Mouse (Mus musculus) bone marrow macrophage, adult 2 months (primary cell): ENCODE results near the gene Gsdma3.

Experiments used
- CTCF ChIP-seq: IDR thresholded peaks from 2 replicates; pipeline ENCODE4 v1.5.1; 2012; ENCODE audit warnings: low read depth, mild to moderate bottlenecking, low read length, moderate library complexity
- POLR2A ChIP-seq: IDR thresholded peaks from 2 replicates; pipeline ENCODE4 v1.6.1; 2012; ENCODE audit warnings: mild to moderate bottlenecking, low read depth, low read length, borderline replicate concordance

DNA sequence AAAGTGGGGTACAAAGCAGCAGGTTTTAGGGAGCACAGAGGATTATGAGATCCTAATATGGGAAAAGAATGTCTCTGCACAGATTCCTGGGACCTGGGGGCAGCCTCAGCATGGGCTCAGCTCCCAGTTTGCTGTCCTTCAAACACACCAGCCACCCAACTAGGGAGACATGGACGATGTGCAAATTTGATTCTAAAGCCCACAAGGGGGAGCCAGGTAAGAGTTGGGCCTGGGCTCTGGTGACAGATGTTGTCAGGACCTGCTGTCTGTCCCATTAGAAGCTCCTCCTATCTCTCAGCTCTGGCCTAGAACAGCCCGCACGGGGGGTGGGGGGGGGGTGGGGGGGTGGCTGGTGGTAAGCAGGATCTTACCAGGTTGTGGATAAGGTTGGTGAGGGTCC is 42.6 kb upstream of the Gsdma3 start:
- TF ChIP-seq CTCF: no peak
- TF ChIP-seq POLR2A: no peak
